Mouse (Mus musculus): Measurements from ENCODE around the gene Hgfac.
A peak's percentile ranks its signal among the peaks of the same experiment; 100 is the strongest.

The Hgfac gene

GRCm38 (mm10) chr5:35042431-35043109, 1.3 kb downstream of the Hgfac start:
- DNase-seq, result no peak

GRCm38 (mm10) chr5:35043110-35043451, 1.8 kb downstream of the Hgfac start:
- peak; percentile 49 for DNase-seq

GRCm38 (mm10) chr5:35050541-35050940, 9.2 kb downstream of the Hgfac start:
- no peak for DNase-seq

- no peak for DNase-seq
Observed at GRCm38 (mm10) chr5:35054628-35055027, 13.3 kb downstream of the Hgfac start.

- peak; percentile 43 for DNase-seq
Observed at GRCm38 (mm10) chr5:35055076-35055475, 13.8 kb downstream of the Hgfac start.

GRCm38 (mm10) chr5:35056604-35057432, 15.5 kb downstream of the Hgfac start, which contains the start of gene Dok7:
TSS of gene Dok7 (plus strand) at chr5:35056766.
- DNase-seq, result peak; percentile 69

GRCm38 (mm10) chr5:35057582-35057981, 16.3 kb downstream of the Hgfac start:
- DNase-seq, result no peak

GRCm38 (mm10) chr5:35058216-35058615, 16.9 kb downstream of the Hgfac start:
- DNase-seq, result no peak

GRCm38 (mm10) chr5:35060098-35060497, 18.8 kb downstream of the Hgfac start:
- DNase-seq, result no peak

GRCm38 (mm10) chr5:35069841-35070240, 28.5 kb downstream of the Hgfac start:
- DNase-seq, result no peak

GRCm38 (mm10) chr5:35070314-35070713, 29.0 kb downstream of the Hgfac start:
- DNase-seq, result no peak

GRCm38 (mm10) chr5:35070953-35071352, 29.6 kb downstream of the Hgfac start:
- DNase-seq, result no peak

- no peak for DNase-seq
Observed at GRCm38 (mm10) chr5:35071855-35072254, 30.5 kb downstream of the Hgfac start.

- no peak for DNase-seq
Observed at GRCm38 (mm10) chr5:35073235-35073634, 31.9 kb downstream of the Hgfac start.

- peak; percentile 69 for DNase-seq
Observed at GRCm38 (mm10) chr5:35073992-35074391, 32.7 kb downstream of the Hgfac start.

- DNase-seq, result no peak
Observed at GRCm38 (mm10) chr5:35076369-35076768, 35.1 kb downstream of the Hgfac start.

- peak; percentile 31 for DNase-seq
Observed at GRCm38 (mm10) chr5:35079101-35079500, 37.8 kb downstream of the Hgfac start.

GRCm38 (mm10) chr5:35084913-35085312, 43.6 kb downstream of the Hgfac start:
- DNase-seq, result no peak

GRCm38 (mm10) chr5:35088785-35089613, 47.7 kb downstream of the Hgfac start:
- DNase-seq, result peak; percentile 60

GRCm38 (mm10) chr5:35089614-35089963, 48.3 kb downstream of the Hgfac start:
- no peak for DNase-seq

GRCm38 (mm10) chr5:35091636-35092035, 50.3 kb downstream of the Hgfac start:
- no peak for DNase-seq
